ENCODE assay signal across 8 mouse cellular contexts in the genomic region with DNA sequence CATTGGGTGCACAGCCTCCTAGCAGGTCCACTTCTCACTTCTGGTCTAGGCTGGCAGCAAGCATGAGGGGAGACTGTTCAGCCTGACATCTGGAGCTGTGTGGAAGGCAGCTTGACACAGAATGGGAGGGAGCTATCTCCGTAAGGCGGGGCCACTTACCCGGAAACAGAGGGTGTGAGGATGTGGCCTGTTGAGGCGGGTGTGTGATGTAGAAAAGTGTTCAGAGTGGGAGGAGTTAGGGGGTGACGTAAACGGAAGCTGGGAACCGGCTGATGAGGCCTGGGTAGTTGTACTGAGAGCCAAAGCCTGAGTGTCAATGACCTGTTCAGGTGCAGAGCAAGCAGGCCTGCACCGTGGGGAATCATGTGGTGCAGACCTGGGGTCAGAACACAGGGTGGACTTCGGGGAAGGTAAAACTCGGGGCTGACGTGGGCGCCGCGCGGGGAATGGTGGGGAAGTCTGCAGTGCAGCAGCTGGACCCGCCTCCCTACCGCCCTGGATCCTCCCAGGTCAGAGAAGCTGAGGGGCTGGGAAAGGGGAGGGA. TPM values are rescaled to one million over a fixed set of nuclear protein-coding genes. Genes with fewer than 3 reads are reported as not detected.
DNase-seq lines count a peak whose midpoint lies in the region; ATAC-seq and TF ChIP-seq lines count a peak whose summit lies in the region.
"Not testable (repeated sequence)": the region's sequence is repeated elsewhere in the genome, so short reads cannot be mapped to it uniquely, and the experiment has no call there.

Gene Zfp983 (plus strand): TSS at position 261 of the 544 bp plus-strand sequence.

- intact Hi-C loops in heart, postnatal 10 days (cut with DNase I), result not testable (repeated sequence)

- peak; percentile 95 for ATAC-seq in cerebellum, adult (ENCODE audit: insufficient number of reproducible peaks, low FRiP score, low TSS enrichment)
- ATAC-seq in forebrain, embryonic 13.5 days, result peak; percentile 99
- peak; percentile 99 for ATAC-seq in liver, postnatal 0 days
- ATAC-seq in neural tube, embryonic 14.5 days (ENCODE audit: low read depth), result peak; percentile 99

- peak within 1 kb of the TSS; percentile 80 for H3K4me3 ChIP-seq in ES-Bruce4 (ENCODE audit: low read depth, low read length)
- peak within 1 kb of the TSS; percentile 46 for H3K4me3 ChIP-seq in forebrain, embryonic 13.5 days
- H3K4me3 ChIP-seq in liver, postnatal 0 days (ENCODE audit: low read depth, low read length), result peak within 1 kb of the TSS; percentile 51
- H3K4me3 ChIP-seq in neural tube, embryonic 14.5 days (ENCODE audit: low read depth, low read length), result peak within 1 kb of the TSS; percentile 36

- not testable (repeated sequence) for H3K27me3 ChIP-seq in ES-Bruce4 (ENCODE audit: control insufficient read depth, insufficient read depth, low read length, poor library complexity, severe bottlenecking); forebrain, embryonic 13.5 days; liver, postnatal 0 days (ENCODE audit: insufficient read depth, low read length); neural tube, embryonic 14.5 days (ENCODE audit: control insufficient read depth, insufficient read depth, low read length)

- H3K9me3 ChIP-seq in ES-Bruce4 (replicated peaks; ENCODE audit: control insufficient read depth, insufficient read depth, low read length, poor library complexity, severe bottlenecking); forebrain, embryonic 13.5 days (replicated peaks); liver, postnatal 0 days (ENCODE audit: low read length); neural tube, embryonic 14.5 days (ENCODE audit: control insufficient read depth, low read length): not testable (repeated sequence)

- not testable (repeated sequence) for TF ChIP-seq EP300 in ES-Bruce4 (IDR thresholded peaks at IDR 0.05; ENCODE audit: insufficient read depth, low read depth, low read length); liver, postnatal 0 days (IDR thresholded peaks at IDR 0.05; ENCODE audit: low read depth)

- not testable (repeated sequence) for H3K4me1 ChIP-seq in ES-Bruce4 (ENCODE audit: control insufficient read depth, insufficient read depth, low read length); forebrain, embryonic 13.5 days; liver, postnatal 0 days (ENCODE audit: insufficient read depth); neural tube, embryonic 14.5 days (ENCODE audit: control insufficient read depth, insufficient read depth, low read length)

- TF ChIP-seq POLR2A in ES-Bruce4 (IDR thresholded peaks at IDR 0.05; ENCODE audit: insufficient read depth, low read length), result peak; percentile 15

- DNase-seq in heart, postnatal 10 days, result peak; percentile 86 to 87
- DNase-seq in large intestine, adult 2 months (ENCODE audit: low read depth, low spot score), result peak; percentile 73
- peak; percentile 87 for DNase-seq in liver, postnatal 0 days
- DNase-seq in testis, postnatal 10 days (ENCODE audit: low spot score), result peak; percentile 75

- under 1% methylated on average over 17 of the region's 17 CpGs for WGBS in forebrain, embryonic 13.5 days
- WGBS in large intestine, adult 2 months, result 0% methylated on average over 17 of the region's 17 CpGs
- WGBS in liver, postnatal 0 days (ENCODE audit: insufficient replicate concordance), result under 1% methylated on average over 17 of the region's 17 CpGs
- whole genome bisulfite sequencing in neural tube, embryonic 14.5 days, result under 1% methylated on average over 17 of the region's 17 CpGs

- not testable (repeated sequence) for H3K27ac ChIP-seq in ES-Bruce4 (ENCODE audit: insufficient read depth, low read length)
- peak within 1 kb of the TSS; percentile 61 for H3K27ac ChIP-seq in forebrain, embryonic 13.5 days
- peak within 1 kb of the TSS; percentile 87 for H3K27ac ChIP-seq in liver, postnatal 0 days (ENCODE audit: low read depth)
- H3K27ac ChIP-seq in neural tube, embryonic 14.5 days (ENCODE audit: low read depth, low read length), result peak within 1 kb of the TSS; percentile 70

- H3K36me3 ChIP-seq in ES-Bruce4 (ENCODE audit: control insufficient read depth, insufficient read depth, low read length, poor library complexity, severe bottlenecking); forebrain, embryonic 13.5 days (ENCODE audit: poor library complexity, severe bottlenecking); liver, postnatal 0 days (replicated peaks; ENCODE audit: insufficient read depth, low read length); neural tube, embryonic 14.5 days (ENCODE audit: control insufficient read depth, insufficient read depth, low read length): not testable (repeated sequence)

- not testable (repeated sequence) for TF ChIP-seq CTCF in ES-Bruce4 (IDR thresholded peaks at IDR 0.05; ENCODE audit: low read depth, low read length); liver, postnatal 0 days (IDR thresholded peaks at IDR 0.05; ENCODE audit: low read depth)

- H3K4me2 ChIP-seq in forebrain, embryonic 13.5 days, result peak within 1 kb of the TSS; percentile 55
- H3K4me2 ChIP-seq in liver, postnatal 0 days (ENCODE audit: low read depth, low read length), result peak within 1 kb of the TSS; percentile 59
- peak within 1 kb of the TSS; percentile 50 for H3K4me2 ChIP-seq in neural tube, embryonic 14.5 days (ENCODE audit: low read depth, low read length)

- not testable (repeated sequence) for H3K9ac ChIP-seq in ES-Bruce4 (ENCODE audit: low read depth, poor library complexity, severe bottlenecking)
- peak within 1 kb of the TSS; percentile 55 for H3K9ac ChIP-seq in forebrain, embryonic 13.5 days
- peak within 1 kb of the TSS; percentile 59 for H3K9ac ChIP-seq in liver, postnatal 0 days (replicated peaks)
- 0 out of 2 replicates have a peak within 1 kb of the TSS, but pooled peaks have one; percentile 34 for H3K9ac ChIP-seq in neural tube, embryonic 14.5 days (replicated peaks; ENCODE audit: low read depth, low read length)

RNA-seq across cellular contexts. Expression of gene Zfp983, which starts in this region (rescaled TPM):
- 1.9 and 2.1 TPM in 2 replicates for polyA plus RNA-seq in ES-Bruce4 (2011; ENCODE audit: insufficient read depth, insufficient read length, low read depth, missing spikeins)
- polyA plus RNA-seq in forebrain, embryonic 13.5 days (2015; fragmentation: Nextera tagmentation; extraction: Ambion mirVana), result 9.6 and 9.9 TPM in 2 replicates
- total RNA-seq in heart, postnatal 10 days (2021), result 1 to 10 TPM; 2.7 to 3.5 TPM
- 0.48 and 0.80 TPM in 2 replicates for polyA plus RNA-seq in large intestine, adult 2 months (2012; rRNA removed)
- 0.80 and 1.1 TPM in 2 replicates for polyA plus RNA-seq in liver, postnatal 0 days (2015; fragmentation: Nextera tagmentation; extraction: Ambion mirVana)
- polyA plus RNA-seq in neural tube, embryonic 14.5 days (2014; fragmentation: Nextera tagmentation; extraction: Ambion mirVana), result 11.8 and 15.2 TPM in 2 replicates

Comparison
In these comparisons a context has a peak if more than half of its experiments do, and no peak if none do; other contexts are left out.
1. Peak in DNase-seq in large intestine, adult 2 months; RNA of the gene not detected or under 1 TPM.